Mouse (Mus musculus): ENCODE results near the gene Ergic1. TPM values are rescaled to one million over a fixed set of nuclear protein-coding genes. Genes with fewer than 3 reads are reported as not detected.
A peak's percentile ranks its signal among the peaks of the same experiment; 100 is the strongest.

Ergic1 gene
- polyA plus RNA-seq, 1 experiment from 2014 or later = 34.4 TPM

GRCm38 (mm10) chr17:26515675-26516074 is 45.6 kb upstream of the Ergic1 start:
- ATAC-seq = no peak
- Histone ChIP-seq H3K9ac (replicated peaks) (no peak overlapping the region), H3K4me3 (ENCODE audit: low read depth, low read length) (no peak overlapping the region), H3K27me3 (ENCODE audit: insufficient read depth, low read length) (no peaks in the 10 kb centered on the region), H3K9me3 (ENCODE audit: low read length) (no peaks in the 10 kb centered on the region), H3K27ac (ENCODE audit: low read depth) (peak overlapping the region; percentile 82), H3K4me2 (ENCODE audit: low read depth, low read length) (no peak overlapping the region), H3K36me3 (replicated peaks; ENCODE audit: insufficient read depth, low read length) (no peaks in the 10 kb centered on the region), H3K4me1 (ENCODE audit: insufficient read depth) (peaks cover 51% of the 10 kb centered on the region)
- 95% methylated on average over 4 of the region's 4 CpGs for WGBS (ENCODE audit: insufficient replicate concordance)
- TF ChIP-seq CTCF (IDR thresholded peaks at IDR 0.05; ENCODE audit: low read depth) = no peak
- no peak for TF ChIP-seq EP300 (IDR thresholded peaks at IDR 0.05; ENCODE audit: low read depth)
- DNase-seq = no peak

DNA sequence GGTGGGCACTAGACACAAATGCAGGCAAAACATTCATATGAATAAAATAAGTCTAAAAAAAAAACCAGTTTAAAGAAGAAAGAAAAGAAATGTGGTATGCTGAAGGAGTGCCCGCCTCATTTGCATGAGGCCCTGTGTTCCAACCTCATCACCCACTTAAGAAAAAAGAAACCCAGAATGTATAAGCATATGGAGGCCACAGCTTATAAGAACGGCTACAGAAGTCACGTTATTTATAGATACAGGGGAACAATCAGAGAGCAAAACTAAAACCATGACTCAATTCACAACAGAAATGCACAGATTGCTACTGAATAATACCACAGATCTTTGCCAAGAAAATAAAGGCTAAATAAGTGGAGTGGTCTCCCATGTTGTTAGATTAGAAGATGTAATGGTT is 43.0 kb upstream of the Ergic1 start:
- no peak for ATAC-seq
- H3K9me3 ChIP-seq (ENCODE audit: low read length) = no peaks in the 10 kb centered on the region
- 68% methylated on average over 3 of the region's 3 CpGs for WGBS (ENCODE audit: insufficient replicate concordance)
- H3K9ac ChIP-seq (replicated peaks) = no peak overlapping the region
- H3K4me3 ChIP-seq (ENCODE audit: low read depth, low read length) = no peak overlapping the region
- H3K4me2 ChIP-seq (ENCODE audit: low read depth, low read length) = no peak overlapping the region
- TF ChIP-seq CTCF (IDR thresholded peaks at IDR 0.05; ENCODE audit: low read depth) (no peak), EP300 (IDR thresholded peaks at IDR 0.05; ENCODE audit: low read depth) (no peak)
- H3K27ac ChIP-seq (ENCODE audit: low read depth) = no peak overlapping the region
- peaks cover 26% of the 10 kb centered on the region for H3K4me1 ChIP-seq (ENCODE audit: insufficient read depth)
- H3K36me3 ChIP-seq (replicated peaks; ENCODE audit: insufficient read depth, low read length) = no peaks in the 10 kb centered on the region
- H3K27me3 ChIP-seq (ENCODE audit: insufficient read depth, low read length) = no peaks in the 10 kb centered on the region
- DNase-seq = no peak

- H3K4me2 ChIP-seq (ENCODE audit: low read depth, low read length) = no peak overlapping the region
- WGBS (ENCODE audit: insufficient replicate concordance) = 62% methylated on average over 4 of the region's 4 CpGs
- no peaks in the 10 kb centered on the region for H3K9me3 ChIP-seq (ENCODE audit: low read length)
- no peak overlapping the region for H3K9ac ChIP-seq (replicated peaks)
- TF ChIP-seq EP300 (IDR thresholded peaks at IDR 0.05; ENCODE audit: low read depth) (peak; percentile 51), CTCF (IDR thresholded peaks at IDR 0.05; ENCODE audit: low read depth) (no peak)
- peaks cover 7% of the 10 kb centered on the region; the same call in 1 of the 2 replicates for H3K4me1 ChIP-seq (ENCODE audit: insufficient read depth)
- peak; percentile 73 for DNase-seq
- H3K27me3 ChIP-seq (ENCODE audit: insufficient read depth, low read length) = no peaks in the 10 kb centered on the region
- no peaks in the 10 kb centered on the region for H3K36me3 ChIP-seq (replicated peaks; ENCODE audit: insufficient read depth, low read length)
- peak; percentile 95 for ATAC-seq
- H3K4me3 ChIP-seq (ENCODE audit: low read depth, low read length) = no peak overlapping the region
- peak overlapping the region; percentile 91 for H3K27ac ChIP-seq (ENCODE audit: low read depth)
These were observed 38.6 kb upstream of the Ergic1 start for GRCm38 (mm10) chr17:26522711-26523110.

- Histone ChIP-seq H3K36me3 (replicated peaks; ENCODE audit: insufficient read depth, low read length) (no peaks in the 10 kb centered on the region), H3K4me2 (ENCODE audit: low read depth, low read length) (no peak overlapping the region)
These were observed 37.0 kb upstream of the Ergic1 start for GRCm38 (mm10) chr17:26524316-26524715.

GRCm38 (mm10) chr17:26524801-26525200 is 36.5 kb upstream of the Ergic1 start:
- Histone ChIP-seq H3K36me3 (replicated peaks; ENCODE audit: insufficient read depth, low read length) (no peaks in the 10 kb centered on the region), H3K27me3 (ENCODE audit: insufficient read depth, low read length) (no peaks in the 10 kb centered on the region), H3K9ac (replicated peaks) (no peak overlapping the region), H3K9me3 (ENCODE audit: low read length) (no peaks in the 10 kb centered on the region), H3K4me2 (ENCODE audit: low read depth, low read length) (no peak overlapping the region), H3K27ac (ENCODE audit: low read depth) (no peak overlapping the region), H3K4me1 (ENCODE audit: insufficient read depth) (peaks cover 7% of the 10 kb centered on the region; the same call in 1 of the 2 replicates), H3K4me3 (ENCODE audit: low read depth, low read length) (no peak overlapping the region)
- DNase-seq (no peak), ATAC-seq (no peak)
- TF ChIP-seq EP300 (IDR thresholded peaks at IDR 0.05; ENCODE audit: low read depth) (no peak), CTCF (IDR thresholded peaks at IDR 0.05; ENCODE audit: low read depth) (no peak)
- 71% methylated on average over 4 of the region's 4 CpGs for WGBS (ENCODE audit: insufficient replicate concordance)

More at GRCm38 (mm10) chr17:26524316-26524715, 37.0 kb upstream of the Ergic1 start:
- peaks cover 7% of the 10 kb centered on the region; the same call in 1 of the 2 replicates for H3K4me1 ChIP-seq (ENCODE audit: insufficient read depth)
- no peaks in the 10 kb centered on the region for H3K9me3 ChIP-seq (ENCODE audit: low read length)
- no peak for ATAC-seq
- TF ChIP-seq EP300 (IDR thresholded peaks at IDR 0.05; ENCODE audit: low read depth) (no peak), CTCF (IDR thresholded peaks at IDR 0.05; ENCODE audit: low read depth) (no peak)
- no peak overlapping the region for H3K4me3 ChIP-seq (ENCODE audit: low read depth, low read length)
- no peak overlapping the region for H3K9ac ChIP-seq (replicated peaks)
- no peak for DNase-seq
- H3K27me3 ChIP-seq (ENCODE audit: insufficient read depth, low read length) = no peaks in the 10 kb centered on the region
- 0 out of 2 replicates have a peak overlapping the region, but pooled peaks have one; percentile 91 for H3K27ac ChIP-seq (ENCODE audit: low read depth)

DNA sequence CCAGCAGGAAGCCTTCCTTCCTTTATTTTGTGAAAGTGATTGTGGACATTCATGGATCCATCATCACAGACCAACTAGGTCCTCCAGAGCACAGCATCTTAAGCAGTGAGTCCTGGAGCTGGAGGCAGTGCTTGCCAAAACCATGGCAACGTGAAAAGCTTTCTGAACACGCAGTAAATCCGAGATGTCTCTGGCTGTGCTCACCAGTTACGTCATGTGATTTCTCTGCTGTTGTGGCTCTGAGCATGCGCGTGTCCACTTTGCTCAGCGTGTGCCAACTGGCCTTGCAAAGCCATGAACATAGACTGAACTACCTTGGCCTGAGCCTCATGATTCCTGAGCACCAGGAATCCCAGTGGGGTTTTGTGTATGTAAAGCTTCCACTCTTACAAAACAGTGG is 36.0 kb upstream of the Ergic1 start:
- Histone ChIP-seq H3K36me3 (replicated peaks; ENCODE audit: insufficient read depth, low read length) (no peaks in the 10 kb centered on the region), H3K27me3 (ENCODE audit: insufficient read depth, low read length) (no peaks in the 10 kb centered on the region), H3K4me1 (ENCODE audit: insufficient read depth) (peaks cover 7% of the 10 kb centered on the region; the same call in 1 of the 2 replicates), H3K4me3 (ENCODE audit: low read depth, low read length) (no peak overlapping the region), H3K4me2 (ENCODE audit: low read depth, low read length) (no peak overlapping the region), H3K9ac (replicated peaks) (no peak overlapping the region), H3K9me3 (ENCODE audit: low read length) (no peaks in the 10 kb centered on the region), H3K27ac (ENCODE audit: low read depth) (no peak overlapping the region)
- no peak for TF ChIP-seq CTCF (IDR thresholded peaks at IDR 0.05; ENCODE audit: low read depth)
- WGBS (ENCODE audit: insufficient replicate concordance) = 71% methylated on average over 7 of the region's 7 CpGs
- DNase-seq = no peak
- no peak for ATAC-seq

DNA sequence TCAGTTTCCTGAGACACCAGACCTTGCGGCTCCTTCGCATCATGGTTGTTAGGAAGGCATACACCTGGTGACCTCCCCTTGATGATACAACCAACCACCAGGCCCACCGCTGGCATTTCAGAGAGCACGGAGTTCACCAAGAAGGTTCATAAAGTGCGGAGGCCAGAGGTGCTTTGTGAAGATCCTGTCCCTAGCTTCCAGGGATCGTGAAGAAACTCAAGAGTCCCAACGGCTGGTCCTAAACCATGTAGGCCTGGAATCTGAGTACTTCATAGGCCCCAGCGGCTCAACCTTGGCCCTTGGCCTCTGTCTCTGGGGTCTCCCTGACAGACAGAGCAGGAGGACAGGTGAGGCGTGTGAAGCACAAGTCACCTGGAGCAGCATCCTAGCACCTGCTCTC is 34.0 kb upstream of the Ergic1 start:
- TF ChIP-seq EP300 (IDR thresholded peaks at IDR 0.05; ENCODE audit: low read depth) = no peak
- TF ChIP-seq CTCF (IDR thresholded peaks at IDR 0.05; ENCODE audit: low read depth) = no peak
- H3K27ac ChIP-seq (ENCODE audit: low read depth) = no peak overlapping the region
- DNase-seq (no peak), ATAC-seq (no peak)
- peaks cover 9% of the 10 kb centered on the region; the same call in 1 of the 2 replicates for H3K4me1 ChIP-seq (ENCODE audit: insufficient read depth)
- no peaks in the 10 kb centered on the region for H3K27me3 ChIP-seq (ENCODE audit: insufficient read depth, low read length)
- H3K36me3 ChIP-seq (replicated peaks; ENCODE audit: insufficient read depth, low read length) = no peaks in the 10 kb centered on the region
- 86% methylated on average over 9 of the region's 9 CpGs for WGBS (ENCODE audit: insufficient replicate concordance)
- no peak overlapping the region for H3K9ac ChIP-seq (replicated peaks)
- H3K4me2 ChIP-seq (ENCODE audit: low read depth, low read length) = no peak overlapping the region
- no peaks in the 10 kb centered on the region for H3K9me3 ChIP-seq (ENCODE audit: low read length)
- no peak overlapping the region for H3K4me3 ChIP-seq (ENCODE audit: low read depth, low read length)

All from liver, postnatal 0 days (tissue).